Mouse (Mus musculus): ENCODE results near the gene Draxin. TPM values are rescaled to one million over a fixed set of nuclear protein-coding genes. Genes with fewer than 3 reads are reported as not detected.
"Not testable (repeated sequence)": the region's sequence is repeated elsewhere in the genome, so short reads cannot be mapped to it uniquely, and the experiment has no call there.

Gene Draxin
- total RNA-seq (2021), result 10 to 100 TPM in 1 of 2 experiments, 1 to 10 TPM in 1; 9.9 to 10.8 TPM
- long read RNA-seq, partial matches to known transcripts, result 0 of 2 reads
- long read RNA-seq, other reads (novel, unspliced or antisense), result 2 of 2 reads

GRCm38 (mm10) chr4:148130561-148131413 lies at the start of gene Draxin:
Gene Draxin, minus strand, starts transcription at chr4:148130698.
- DNase-seq (ENCODE audit: low spot score in 2 of 2), result peak; percentile 48 to 69

GRCm38 (mm10) chr4:148177716-148178115 lies 47.2 kb upstream of the Draxin start:
- no peak for DNase-seq (ENCODE audit: low spot score in 2 of 2)

GRCm38 (mm10) chr4:148176603-148177002 lies 46.1 kb upstream of the Draxin start:
- DNase-seq (ENCODE audit: low spot score in 2 of 2), result not testable (repeated sequence)

GRCm38 (mm10) chr4:148174495-148174862 lies 44.0 kb upstream of the Draxin start:
- no peak for DNase-seq (ENCODE audit: low spot score in 2 of 2)

- peak; percentile 45 to 53 for DNase-seq (ENCODE audit: low spot score in 2 of 2)
Measured at GRCm38 (mm10) chr4:148173811-148174494, 43.5 kb upstream of the Draxin start.

GRCm38 (mm10) chr4:148171261-148171660 lies 40.8 kb upstream of the Draxin start:
- DNase-seq (ENCODE audit: low spot score in 2 of 2), result no peak

GRCm38 (mm10) chr4:148170842-148171241 lies 40.3 kb upstream of the Draxin start:
- peak; percentile 75 to 78 for DNase-seq (ENCODE audit: low spot score in 2 of 2)

GRCm38 (mm10) chr4:148169586-148169985 lies 39.1 kb upstream of the Draxin start:
- no peak for DNase-seq (ENCODE audit: low spot score in 2 of 2)

- DNase-seq (ENCODE audit: low spot score in 2 of 2), result peak; percentile 61 to 72
Measured at GRCm38 (mm10) chr4:148168287-148168686, 37.8 kb upstream of the Draxin start.

GRCm38 (mm10) chr4:148166986-148167385 lies 36.5 kb upstream of the Draxin start:
- DNase-seq (ENCODE audit: low spot score in 2 of 2), result peak; percentile 78 to 82

- peak; percentile 86 to 89 for DNase-seq (ENCODE audit: low spot score in 2 of 2)
Measured at GRCm38 (mm10) chr4:148166431-148166830, 35.9 kb upstream of the Draxin start.

GRCm38 (mm10) chr4:148165551-148165950 lies 35.1 kb upstream of the Draxin start:
- no peak for DNase-seq (ENCODE audit: low spot score in 2 of 2)

GRCm38 (mm10) chr4:148164461-148164860 lies 34.0 kb upstream of the Draxin start:
- DNase-seq (ENCODE audit: low spot score in 2 of 2), result no peak

- DNase-seq (ENCODE audit: low spot score in 2 of 2), result peak; percentile 82 to 85
Measured at GRCm38 (mm10) chr4:148164002-148164439, 33.5 kb upstream of the Draxin start.

- DNase-seq (ENCODE audit: low spot score in 2 of 2), result peak; percentile 52 to 69
Measured at GRCm38 (mm10) chr4:148160436-148161390, 30.2 kb upstream of the Draxin start, which contains the start of the genes Fbxo44 and Fbxo2. Gene Fbxo44, minus strand, starts transcription at chr4:148160482. Gene Fbxo2, plus strand, starts transcription at chr4:148160621.

- DNase-seq (ENCODE audit: low spot score in 2 of 2), result peak; percentile 95 to 98
Measured at GRCm38 (mm10) chr4:148159544-148160435, 29.3 kb upstream of the Draxin start.

- DNase-seq (ENCODE audit: low spot score in 2 of 2), result peak; percentile 55 to 64
Measured at GRCm38 (mm10) chr4:148158436-148159348, 28.2 kb upstream of the Draxin start.

- DNase-seq (ENCODE audit: low spot score in 2 of 2), result peak; percentile 70
Measured at GRCm38 (mm10) chr4:148154982-148155381, 24.5 kb upstream of the Draxin start.

- no peak for DNase-seq (ENCODE audit: low spot score in 2 of 2)
Measured at GRCm38 (mm10) chr4:148154006-148154405, 23.5 kb upstream of the Draxin start.
